Mouse (Mus musculus) kidney, embryonic 15.5 days (tissue): Measurements from ENCODE around the gene Cpd. TPM values are rescaled to one million over a fixed set of nuclear protein-coding genes. Genes with fewer than 3 reads are reported as not detected.
A peak's percentile ranks its signal among the peaks of the same experiment; 100 is the strongest.

Experiments used
- ATAC-seq: fragments of 200-750 bp; cut with Nextera tagmentation; replicated peaks from 2 replicates; pipeline ENCODE4 v1.8.0; 2017; ENCODE audit warnings: moderate TSS enrichment; ENCODE audit not compliant: low FRiP score
- H3K27ac ChIP-seq: fragments of 300-500 bp; sonication (generic); 2 replicates; pipeline ENCODE4 v1.5.1; 2015; ENCODE audit warnings: mild to moderate bottlenecking, inconsistent platforms
- H3K27me3 ChIP-seq: fragments of 300-500 bp; sonication (generic); 2 replicates; pipeline ENCODE4 v1.6.1; 2015; ENCODE audit warnings: inconsistent platforms
- H3K36me3 ChIP-seq: fragments of 300-500 bp; sonication (generic); 2 replicates; pipeline ENCODE4 v1.6.1; 2015; ENCODE audit warnings: inconsistent platforms
- H3K4me1 ChIP-seq: fragments of 300-500 bp; sonication (generic); 2 replicates; pipeline ENCODE4 v1.6.1; 2015; ENCODE audit warnings: inconsistent platforms
- H3K4me2 ChIP-seq: fragments of 300-500 bp; sonication (generic); 2 replicates; pipeline ENCODE4 v1.6.1; 2015; ENCODE audit warnings: moderate library complexity, mild to moderate bottlenecking, inconsistent platforms
- H3K4me3 ChIP-seq: fragments of 300-500 bp; sonication (generic); replicated peaks from 2 replicates; pipeline ENCODE4 v1.5.1; 2015; ENCODE audit warnings: mild to moderate bottlenecking, inconsistent platforms
- H3K9ac ChIP-seq: fragments of 300-500 bp; sonication (generic); 2 replicates; pipeline ENCODE4 v1.6.1; 2015; ENCODE audit warnings: mild to moderate bottlenecking, inconsistent platforms
- H3K9me3 ChIP-seq: fragments of 300-500 bp; sonication (generic); replicated peaks from 2 replicates; pipeline ENCODE4 v1.6.1; 2016; ENCODE audit warnings: inconsistent platforms
- WGBS: fragments of 180-500 bp; shearing (Covaris S2); methylation state at CpG from one replicate; pipeline ENCODE4 v1.1.7; 2015; ENCODE audit warnings: mixed read lengths; 5-methylcytosine and 5-hydroxymethylcytosine counted together
- polyA plus RNA-seq: library from polyadenylated mRNA; unstranded; fragments of >200 nt; fragmentation: Nextera tagmentation; extraction: Ambion mirVana; gene quantifications from 2 replicates; pipeline ENCODE4 v1.2.1, GENCODE M21; 2015

Cpd gene
- polyA plus RNA-seq, 1 experiment from 2014 or later = 16.8 TPM

DNA sequence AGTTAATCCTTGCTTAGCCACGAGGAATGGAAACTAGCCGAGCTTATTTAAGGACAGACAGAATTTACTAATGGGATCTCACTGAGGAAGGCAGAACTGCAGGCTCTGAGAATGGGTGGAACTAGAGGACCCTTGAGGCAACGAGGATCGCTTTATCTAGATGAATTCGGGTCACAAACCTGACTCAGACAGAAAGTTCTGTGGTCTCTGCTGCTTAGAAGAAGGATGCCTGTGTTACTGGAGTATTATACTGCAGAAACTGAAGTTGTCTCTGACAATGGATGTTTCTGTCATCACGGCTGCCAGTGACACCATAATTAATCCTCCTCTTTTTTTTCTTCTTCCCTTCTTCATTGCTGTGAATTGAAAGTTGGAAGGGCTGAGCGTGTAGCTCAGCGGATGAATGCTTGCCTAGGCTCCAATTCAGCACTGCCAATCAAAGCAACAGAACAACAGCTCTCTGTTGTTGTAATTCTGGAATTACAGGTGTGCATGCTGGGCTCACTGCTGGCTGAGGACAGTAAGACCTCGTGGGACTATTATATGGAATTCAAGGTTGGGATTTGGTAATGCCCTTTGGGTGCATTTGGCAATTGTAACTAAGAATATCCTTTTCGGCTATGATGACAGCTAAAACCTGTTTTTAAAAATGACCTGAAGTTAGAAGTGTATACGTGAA is 25.9 kb upstream of the Cpd start:
- no peak for ATAC-seq
- no peak overlapping the region for H3K9ac ChIP-seq
- H3K27ac ChIP-seq = no peak overlapping the region
- H3K4me1 ChIP-seq = 0 out of 2 replicates have a peak, but pooled peaks cover 2% of the 10 kb centered on the region
- no peaks in the 10 kb centered on the region for H3K27me3 ChIP-seq
- no peak overlapping the region for H3K4me2 ChIP-seq
- 72% methylated on average over 11 of the region's 11 CpGs for WGBS
- no peak overlapping the region for H3K4me3 ChIP-seq
- H3K36me3 ChIP-seq = no peaks in the 10 kb centered on the region
- H3K9me3 ChIP-seq = no peaks in the 10 kb centered on the region

DNA sequence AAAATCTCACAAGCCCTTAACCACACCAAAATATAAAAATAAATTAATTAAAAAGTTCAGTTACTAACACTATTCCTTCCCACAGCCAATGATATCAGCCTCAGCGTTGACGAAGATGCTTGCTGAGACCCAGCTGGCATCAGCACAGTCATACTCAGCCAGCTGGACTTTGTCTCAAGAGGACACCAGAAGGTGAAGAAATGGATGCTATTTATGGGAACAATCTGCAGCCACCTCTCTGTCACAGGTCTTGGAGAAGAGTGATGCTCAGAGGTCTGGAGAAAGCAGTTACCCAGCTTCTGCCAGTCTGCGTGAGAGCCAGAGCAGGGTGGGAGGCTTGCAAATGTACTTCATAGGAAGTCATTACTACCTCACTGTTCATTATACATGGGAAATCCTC is 14.4 kb upstream of the Cpd start:
- Histone ChIP-seq H3K4me3 (no peak overlapping the region), H3K36me3 (no peaks in the 10 kb centered on the region), H3K4me2 (no peak overlapping the region), H3K9me3 (no peaks in the 10 kb centered on the region), H3K27me3 (no peaks in the 10 kb centered on the region), H3K27ac (no peak overlapping the region), H3K9ac (no peak overlapping the region), H3K4me1 (0 out of 2 replicates have a peak, but pooled peaks cover under 1% of the 10 kb centered on the region)
- 82% methylated on average over 3 of the region's 3 CpGs for WGBS
- ATAC-seq = no peak

DNA sequence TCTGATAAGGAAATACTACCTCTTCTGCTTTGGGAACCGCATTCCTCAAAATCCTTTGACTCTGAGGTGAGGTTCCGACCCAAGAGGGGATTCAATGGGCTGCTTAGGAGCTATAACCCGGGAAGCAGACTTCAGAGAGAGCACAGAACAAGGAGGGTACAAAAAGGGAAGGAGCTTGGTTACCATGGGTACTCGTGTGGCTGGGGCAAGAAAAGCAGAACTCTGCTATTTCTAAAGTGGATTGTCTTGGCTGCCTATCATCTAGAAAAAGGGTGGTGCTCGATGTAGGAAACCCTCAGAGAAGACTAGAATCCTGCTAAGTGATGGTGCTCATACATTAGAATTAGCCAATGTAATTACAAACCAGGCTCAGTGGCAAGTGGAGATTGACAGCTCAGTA is 12.4 kb upstream of the Cpd start:
- Histone ChIP-seq H3K4me2 (no peak overlapping the region), H3K27me3 (no peaks in the 10 kb centered on the region), H3K36me3 (no peaks in the 10 kb centered on the region), H3K9me3 (no peaks in the 10 kb centered on the region), H3K27ac (no peak overlapping the region), H3K4me1 (peaks cover 13% of the 10 kb centered on the region), H3K4me3 (no peak overlapping the region), H3K9ac (no peak overlapping the region)
- 79% methylated on average over 5 of the region's 5 CpGs for WGBS
- no peak for ATAC-seq

DNA sequence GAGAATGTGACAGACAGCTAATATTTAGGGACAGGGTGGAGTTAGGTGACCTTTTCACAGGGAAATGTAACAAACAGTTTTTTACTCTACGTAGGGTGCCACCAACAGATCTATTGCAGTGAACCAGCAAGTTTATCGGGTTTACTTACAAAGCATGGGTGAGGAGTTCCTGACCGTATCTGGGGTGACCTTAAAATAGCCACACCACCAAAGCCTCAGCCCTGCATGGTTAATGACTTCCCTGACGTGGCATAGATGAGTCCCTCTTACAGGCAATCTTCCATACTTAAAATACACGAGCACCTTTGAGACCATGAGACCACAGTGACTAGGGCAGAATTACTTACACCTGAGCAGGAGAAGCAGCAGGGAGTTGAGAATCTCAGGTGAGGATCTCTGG is 12.0 kb upstream of the Cpd start:
- WGBS = 54% methylated on average over 5 of the region's 5 CpGs
- H3K27ac ChIP-seq = no peak overlapping the region
- no peaks in the 10 kb centered on the region for H3K27me3 ChIP-seq
- no peak overlapping the region for H3K4me2 ChIP-seq
- H3K36me3 ChIP-seq = no peaks in the 10 kb centered on the region
- H3K9me3 ChIP-seq = no peaks in the 10 kb centered on the region
- H3K4me1 ChIP-seq = peaks cover 18% of the 10 kb centered on the region
- no peak for ATAC-seq
- no peak overlapping the region for H3K9ac ChIP-seq
- H3K4me3 ChIP-seq = no peak overlapping the region

DNA sequence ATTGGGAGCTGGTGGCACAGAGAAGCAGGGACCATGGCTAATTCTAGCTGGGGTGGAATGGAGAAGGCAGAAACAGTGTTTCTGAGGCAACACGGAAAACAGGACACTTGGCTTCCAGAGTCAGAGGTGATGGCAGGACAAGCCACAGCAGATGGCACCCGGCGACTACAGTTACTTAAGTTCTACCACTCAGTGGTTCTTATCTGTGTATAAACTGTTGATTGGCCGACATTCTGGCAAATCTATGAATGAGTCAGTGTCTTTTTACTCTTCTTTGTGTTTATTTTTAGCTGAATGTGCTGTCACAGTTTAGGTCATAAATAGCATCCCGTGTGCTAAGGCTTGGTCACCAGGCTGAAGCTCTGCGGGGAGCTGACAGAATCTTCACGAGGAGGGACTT is 10.3 kb upstream of the Cpd start:
- ATAC-seq = no peak
- 75% methylated on average over 7 of the region's 7 CpGs for WGBS
- no peaks in the 10 kb centered on the region for H3K36me3 ChIP-seq

DNA sequence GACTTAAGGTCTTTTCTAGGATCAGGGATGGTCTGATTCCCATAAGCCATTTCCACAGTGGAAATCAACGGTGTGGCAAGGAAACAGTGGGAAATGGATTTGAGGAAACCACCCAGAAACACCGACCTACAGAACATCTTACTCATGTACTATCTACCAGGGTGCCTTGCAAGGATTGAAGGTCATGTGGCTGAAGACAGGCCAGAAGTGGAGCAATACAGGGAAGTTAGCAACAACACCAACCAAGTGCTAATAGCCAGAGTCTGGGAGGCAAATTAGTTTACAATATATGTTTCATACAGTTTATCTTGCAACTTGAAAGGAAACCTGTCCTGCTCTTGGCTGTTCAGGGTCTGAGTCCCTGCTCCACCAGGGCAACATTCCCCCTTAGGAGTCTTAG is 9.8 kb upstream of the Cpd start:
- no peak overlapping the region for H3K27ac ChIP-seq
- 86% methylated on average over 2 of the region's 2 CpGs for WGBS
- no peak overlapping the region for H3K4me3 ChIP-seq
- H3K4me1 ChIP-seq = peaks cover 24% of the 10 kb centered on the region
- no peaks in the 10 kb centered on the region for H3K36me3 ChIP-seq
- no peaks in the 10 kb centered on the region for H3K9me3 ChIP-seq
- ATAC-seq = no peak
- no peaks in the 10 kb centered on the region for H3K27me3 ChIP-seq
- no peak overlapping the region for H3K4me2 ChIP-seq
- H3K9ac ChIP-seq = no peak overlapping the region

More for the DNA sequence above, 10.3 kb upstream of the Cpd start:
- H3K9me3 ChIP-seq = no peaks in the 10 kb centered on the region
- no peaks in the 10 kb centered on the region for H3K27me3 ChIP-seq
- H3K4me1 ChIP-seq = peaks cover 24% of the 10 kb centered on the region
- H3K27ac ChIP-seq = no peak overlapping the region
- no peak overlapping the region for H3K9ac ChIP-seq
- H3K4me2 ChIP-seq = no peak overlapping the region
- H3K4me3 ChIP-seq = no peak overlapping the region

DNA sequence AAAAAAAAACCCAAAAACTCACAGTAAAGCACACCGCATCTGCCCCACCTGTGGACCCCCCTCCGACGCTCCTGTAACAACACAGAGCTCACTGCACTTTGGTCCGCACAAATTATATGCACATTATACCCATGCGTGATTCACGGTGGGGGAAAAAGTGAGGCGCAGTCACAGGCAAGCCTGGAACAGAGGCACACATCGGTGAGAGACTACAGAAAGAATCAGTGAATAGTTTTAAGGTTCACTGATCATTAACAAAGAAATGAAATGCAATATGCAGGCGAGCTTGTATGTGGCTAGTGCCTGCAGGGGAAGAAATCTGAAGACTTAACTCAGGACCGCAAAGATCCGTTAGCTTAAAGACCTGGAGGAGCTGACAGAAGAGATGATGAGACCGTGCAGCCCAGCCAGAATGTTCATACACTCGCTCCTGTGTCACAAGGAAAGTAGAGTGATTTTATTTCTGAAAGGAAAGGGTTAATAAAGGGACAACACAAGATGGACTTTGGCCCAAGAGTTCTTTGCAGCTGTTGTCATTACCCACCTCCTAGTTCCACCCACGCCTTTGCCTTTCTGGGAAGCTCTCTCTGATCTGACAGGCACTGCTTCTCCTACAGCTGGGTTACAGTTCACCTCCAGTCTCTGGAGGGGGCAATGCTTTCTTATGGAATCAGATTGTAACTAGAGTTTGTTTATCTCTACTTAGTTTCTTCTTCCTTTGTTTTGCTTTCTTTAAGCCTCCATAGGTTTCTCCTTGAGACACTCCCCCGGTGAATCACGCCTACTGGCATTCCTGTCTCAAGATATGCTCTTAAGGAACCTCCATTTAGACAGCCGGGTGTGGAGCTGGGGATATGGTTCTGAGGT is 7.9 kb upstream of the Cpd start:
- no peaks in the 10 kb centered on the region for H3K9me3 ChIP-seq
- no peaks in the 10 kb centered on the region for H3K27me3 ChIP-seq
- WGBS = 36% methylated on average over 17 of the region's 17 CpGs
- H3K4me3 ChIP-seq = peak overlapping the region; percentile 10; the same call in 1 of the 2 replicates
- no peak overlapping the region for H3K9ac ChIP-seq
- H3K4me1 ChIP-seq = peaks cover 32% of the 10 kb centered on the region
- H3K4me2 ChIP-seq = peak overlapping the region; percentile 44
- H3K27ac ChIP-seq = peak overlapping the region; percentile 78
- no peaks in the 10 kb centered on the region for H3K36me3 ChIP-seq
- ATAC-seq = peak; percentile 92

DNA sequence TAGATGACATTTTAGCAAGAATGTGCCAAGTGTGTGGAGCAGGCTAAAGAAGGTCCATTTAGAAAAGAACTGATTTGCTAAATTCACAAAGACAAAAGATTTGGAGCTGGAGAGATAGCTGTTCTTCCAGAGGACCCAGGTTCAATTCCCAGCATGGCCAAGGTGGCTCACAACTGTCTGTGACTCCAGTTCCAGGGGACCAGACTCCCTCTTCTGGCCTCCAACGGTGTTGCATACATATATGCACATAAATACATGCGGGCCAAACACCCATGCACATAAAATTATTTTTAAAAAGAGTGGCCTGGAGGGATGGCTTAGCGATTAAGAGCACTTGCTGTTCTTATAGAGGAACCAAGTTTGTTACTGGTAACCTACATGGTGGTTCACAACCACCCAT is 4.7 kb upstream of the Cpd start:
- 80% methylated on average over 3 of the region's 3 CpGs for WGBS
- Histone ChIP-seq H3K27ac (no peak overlapping the region), H3K9ac (no peak overlapping the region), H3K4me3 (no peak overlapping the region), H3K36me3 (no peaks in the 10 kb centered on the region), H3K4me1 (peaks cover 47% of the 10 kb centered on the region), H3K4me2 (no peak overlapping the region), H3K9me3 (no peaks in the 10 kb centered on the region), H3K27me3 (no peaks in the 10 kb centered on the region)
- no peak for ATAC-seq

DNA sequence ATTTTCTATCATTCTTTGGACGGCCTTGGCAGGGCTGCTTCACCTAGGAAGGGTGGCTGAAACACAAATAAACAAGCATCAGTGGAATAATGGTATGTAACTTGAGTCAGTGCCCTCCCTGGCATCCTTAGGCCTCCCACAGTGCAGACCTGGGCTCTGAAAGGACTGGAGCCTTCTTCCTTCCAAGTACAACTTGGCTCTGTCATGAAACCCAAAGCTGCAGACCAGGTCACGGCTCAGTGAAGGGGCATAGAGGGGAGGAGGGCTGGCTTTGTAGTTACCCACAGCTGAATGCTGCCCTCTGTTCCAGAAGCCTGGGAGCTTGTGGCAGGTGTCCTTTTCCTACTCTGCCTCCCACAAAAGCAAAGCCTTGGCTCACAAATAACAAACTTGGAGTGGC is 2.8 kb upstream of the Cpd start:
- H3K27ac ChIP-seq = peak overlapping the region; percentile 78

DNA sequence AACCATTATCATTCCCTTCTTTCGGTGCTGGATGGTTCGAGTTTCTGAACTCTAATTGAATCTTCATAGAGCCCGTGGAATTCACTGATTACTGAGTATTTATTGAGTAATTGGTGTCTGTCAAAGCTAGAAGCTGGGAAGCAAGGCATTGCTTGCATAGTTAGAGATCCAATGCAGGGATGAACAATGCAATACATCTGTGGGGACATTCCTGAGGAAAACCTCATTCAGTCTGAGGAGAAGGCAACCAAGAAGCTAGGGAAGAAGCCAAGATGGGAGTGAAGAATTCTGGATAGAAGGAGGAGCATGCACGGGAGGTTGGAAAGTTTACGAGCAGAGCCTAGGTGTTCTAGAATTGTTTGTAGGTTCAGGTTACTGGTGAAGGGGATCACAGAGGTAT is 1.3 kb upstream of the Cpd start:
- Histone ChIP-seq H3K36me3 (no peaks in the 10 kb centered on the region), H3K27ac (no peak overlapping the region), H3K27me3 (no peaks in the 10 kb centered on the region), H3K9ac (no peak overlapping the region), H3K4me3 (no peak overlapping the region), H3K9me3 (no peaks in the 10 kb centered on the region), H3K4me2 (no peak overlapping the region), H3K4me1 (peaks cover 43% of the 10 kb centered on the region)
- no peak for ATAC-seq
- 87% methylated on average over 5 of the region's 5 CpGs for WGBS

More for the DNA sequence above, 2.8 kb upstream of the Cpd start:
- H3K4me2 ChIP-seq = no peak overlapping the region
- no peaks in the 10 kb centered on the region for H3K9me3 ChIP-seq
- H3K9ac ChIP-seq = no peak overlapping the region
- WGBS = 15% methylated on average over 2 of the region's 2 CpGs
- H3K4me1 ChIP-seq = peaks cover 52% of the 10 kb centered on the region
- H3K4me3 ChIP-seq = no peak overlapping the region
- ATAC-seq = peak; percentile 72
- H3K27me3 ChIP-seq = no peaks in the 10 kb centered on the region
- H3K36me3 ChIP-seq = no peaks in the 10 kb centered on the region

DNA sequence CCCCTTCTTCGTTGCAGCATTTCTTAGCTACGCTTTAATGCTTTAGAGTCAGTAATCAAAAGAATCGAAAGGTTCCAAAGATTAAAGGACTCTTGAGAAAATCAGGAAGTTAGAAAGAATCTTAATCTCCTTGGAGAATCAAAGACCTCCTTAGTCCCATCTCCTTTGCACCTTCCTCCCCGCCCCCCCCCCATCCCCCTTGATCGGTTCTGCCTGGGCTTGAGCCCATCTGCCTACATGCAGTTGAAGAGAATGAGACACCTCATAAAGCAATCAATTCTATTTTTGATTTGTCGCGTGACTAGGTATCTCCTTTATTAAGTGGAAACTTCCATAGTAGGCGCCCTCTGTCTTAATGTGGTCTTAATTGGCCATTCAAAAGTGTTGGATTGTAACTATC is 536 bp upstream of the Cpd start:
- 25% methylated on average over 8 of the region's 8 CpGs for WGBS
- peak overlapping the region; percentile 67 for H3K27ac ChIP-seq
- ATAC-seq = no peak
- no peaks in the 10 kb centered on the region for H3K36me3 ChIP-seq
- H3K9me3 ChIP-seq = no peaks in the 10 kb centered on the region
- no peaks in the 10 kb centered on the region for H3K27me3 ChIP-seq
- H3K4me1 ChIP-seq = peaks cover 45% of the 10 kb centered on the region
- peak overlapping the region; percentile 96 for H3K4me2 ChIP-seq
- no peak overlapping the region for H3K9ac ChIP-seq
- peak overlapping the region; percentile 67 for H3K4me3 ChIP-seq

DNA sequence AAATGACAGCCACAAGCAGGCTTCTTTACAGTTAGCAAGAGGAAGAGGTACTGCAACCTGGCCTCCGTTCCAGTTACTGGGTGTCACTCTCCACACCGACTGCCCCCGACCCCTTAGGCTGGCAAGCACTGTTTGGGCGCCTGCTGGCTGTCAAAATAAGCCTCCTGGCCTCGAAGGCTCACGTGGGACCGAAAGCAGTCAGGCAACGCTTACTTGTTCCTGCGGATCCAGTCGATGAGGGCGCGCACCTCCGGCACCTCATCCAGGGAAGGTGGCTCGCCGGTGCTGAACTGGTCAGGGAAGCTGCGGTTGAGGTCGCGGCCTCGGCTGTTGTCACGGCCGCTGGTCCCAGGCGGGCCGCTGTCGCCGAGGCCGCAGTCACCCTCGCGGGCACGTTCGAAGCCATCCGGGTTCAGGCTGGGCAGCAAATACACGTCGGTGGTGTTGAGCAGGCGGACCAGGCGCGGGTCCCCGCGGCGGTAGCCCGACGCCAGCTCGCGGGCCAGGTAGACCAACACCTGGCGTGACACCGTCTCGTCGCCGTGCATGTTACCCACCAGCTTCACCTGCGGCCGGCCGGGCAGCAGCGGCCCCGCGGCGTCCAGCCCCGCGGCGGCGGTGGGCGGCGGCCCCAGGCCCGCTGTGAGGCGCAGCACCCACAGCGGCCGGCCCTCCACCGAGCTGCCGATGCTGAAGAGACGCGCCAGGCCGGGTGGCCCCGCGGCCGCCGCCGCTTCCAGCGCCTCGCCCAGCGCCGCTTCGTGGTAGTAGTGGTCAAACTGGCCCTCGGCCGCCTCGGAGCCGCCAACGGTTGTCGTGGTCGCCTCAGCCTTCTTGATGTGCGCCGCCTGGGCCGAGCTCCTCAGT is 574 bp downstream of the Cpd start:
- Histone ChIP-seq H3K4me1 (peaks cover 52% of the 10 kb centered on the region), H3K27me3 (no peaks in the 10 kb centered on the region), H3K4me2 (peak overlapping the region; percentile 96), H3K9me3 (no peaks in the 10 kb centered on the region), H3K27ac (peak overlapping the region; percentile 93), H3K4me3 (peak overlapping the region; percentile 67), H3K9ac (peak overlapping the region; percentile 92), H3K36me3 (no peaks in the 10 kb centered on the region)
- peak; percentile 70 for ATAC-seq
- under 1% methylated on average over 90 of the region's 90 CpGs for WGBS
